Mouse (Mus musculus) olfactory bulb, adult 2 months (tissue): ENCODE data around the gene Olfr183. TPM values are rescaled to one million over a fixed set of nuclear protein-coding genes. Genes with fewer than 3 reads are reported as not detected.
"Not testable (repeated sequence)": the region's sequence is repeated elsewhere in the genome, so short reads cannot be mapped to it uniquely, and the experiment has no call there.

ENCODE experiments used
- H3K27ac ChIP-seq: fragments of 200-500 bp; 2 replicates; pipeline ENCODE4 v1.5.1; 2012; ENCODE audit warnings: low read depth, low read length; ENCODE audit not compliant: insufficient read depth
- H3K4me1 ChIP-seq: fragments of 200-500 bp; 2 replicates; pipeline ENCODE4 v1.6.1; 2012; ENCODE audit warnings: low read length; ENCODE audit not compliant: control insufficient read depth, insufficient read depth
- H3K4me3 ChIP-seq: fragments of 200-500 bp; 2 replicates; pipeline ENCODE4 v1.5.1; 2012; ENCODE audit warnings: mild to moderate bottlenecking, low read depth, low read length, moderate library complexity; ENCODE audit not compliant: insufficient read depth
- CTCF ChIP-seq: fragments of 200-500 bp; IDR thresholded peaks from 2 replicates; pipeline ENCODE4 v1.5.1; 2012; ENCODE audit warnings: low read depth, mild to moderate bottlenecking, low read length, moderate library complexity; ENCODE audit not compliant: insufficient read depth
- POLR2A ChIP-seq: fragments of 200-500 bp; IDR thresholded peaks from 2 replicates; pipeline ENCODE4 v1.6.1; 2012; ENCODE audit warnings: mild to moderate bottlenecking, low read depth, low read length, moderate library complexity; ENCODE audit not compliant: insufficient read depth
- WGBS: fragments of 180-500 bp; shearing (Covaris S2); methylation state at CpG from one replicate; pipeline ENCODE4 v1.1.7; 2018; 5-methylcytosine and 5-hydroxymethylcytosine counted together
- polyA plus RNA-seq: library from polyadenylated mRNA; stranded (reverse); fragments of >200 nt; gene quantifications from 2 replicates; pipeline ENCODE4 v1.2.4, GENCODE M21; 2012; ENCODE audit warnings: low replicate concordance; ENCODE audit not compliant: missing spikeins, insufficient read depth, insufficient read length

Gene Olfr183
- polyA plus RNA-seq = not detected in 2 replicates

DNA sequence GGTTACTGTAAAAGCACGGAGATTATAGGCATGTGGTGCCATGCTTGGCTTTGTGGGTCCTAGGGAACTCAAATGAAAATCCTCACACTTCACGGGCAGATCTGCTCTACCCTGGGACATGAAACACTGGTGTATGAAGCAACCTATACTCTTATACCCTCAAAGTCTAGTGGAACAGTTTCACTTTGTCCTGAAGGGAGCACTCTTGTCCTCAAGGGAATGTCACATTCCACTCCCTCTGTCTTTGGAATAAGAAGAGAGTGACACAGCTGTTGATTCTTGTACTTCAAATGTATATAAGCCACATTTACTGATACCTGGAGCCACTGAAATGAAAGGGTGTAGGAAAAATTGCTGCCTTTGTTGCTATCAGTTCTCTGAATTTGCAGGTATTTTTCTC lies at the start of gene Olfr183:
TSS of gene Olfr183 (plus strand) at position 301 of the 400 bp plus-strand sequence.
- H3K4me3 ChIP-seq = no peak within 1 kb of the TSS
- no peaks in the 10 kb centered on the region for H3K4me1 ChIP-seq
- 76% methylated on average over 2 of the region's 2 CpGs for WGBS
- no peak within 1 kb of the TSS for H3K27ac ChIP-seq
- TF ChIP-seq CTCF (no peak), POLR2A (no peak)

GRCm38 (mm10) chr16:59007146-59007545 lies 12.0 kb downstream of the Olfr183 start:
- no peak for TF ChIP-seq POLR2A
- Histone ChIP-seq H3K27ac (no peak overlapping the region), H3K4me1 (no peaks in the 10 kb centered on the region), H3K4me3 (no peak overlapping the region)

DNA sequence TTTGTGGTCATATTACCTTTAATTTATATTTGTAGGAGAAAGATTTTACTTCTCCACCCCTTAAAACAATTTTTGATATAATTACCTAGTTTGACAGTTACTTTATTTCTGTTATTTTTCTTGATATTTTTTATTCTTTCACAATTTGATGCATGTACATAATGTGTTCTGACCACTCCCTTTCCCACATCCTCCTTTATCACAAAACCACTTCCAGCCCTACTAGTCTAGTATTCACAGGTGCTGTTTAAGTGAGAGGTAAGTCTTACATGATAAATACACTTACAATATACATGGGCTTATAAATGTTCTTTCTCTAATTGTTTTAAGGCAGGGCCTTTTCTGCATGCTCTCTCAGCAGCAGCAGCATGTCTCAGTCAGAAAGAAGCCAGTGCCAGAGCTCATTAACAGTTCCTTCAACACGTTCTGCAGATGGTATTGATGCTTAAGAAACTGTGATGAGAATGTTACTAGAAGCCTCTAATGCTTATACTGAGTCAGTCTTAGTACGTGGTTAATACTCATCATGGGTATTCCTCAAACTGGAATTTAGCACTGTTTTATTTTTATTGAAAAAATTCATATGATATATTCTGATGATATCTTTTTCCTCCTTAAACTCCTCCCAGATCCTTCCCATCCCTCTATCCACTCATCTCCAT lies 18.3 kb downstream of the Olfr183 start:
- Histone ChIP-seq H3K27ac (no peak overlapping the region), H3K4me3 (no peak overlapping the region), H3K4me1 (no peaks in the 10 kb centered on the region)
- 65% methylated on average over 2 of the region's 2 CpGs for WGBS
- TF ChIP-seq CTCF = no peak
- no peak for TF ChIP-seq POLR2A

DNA sequence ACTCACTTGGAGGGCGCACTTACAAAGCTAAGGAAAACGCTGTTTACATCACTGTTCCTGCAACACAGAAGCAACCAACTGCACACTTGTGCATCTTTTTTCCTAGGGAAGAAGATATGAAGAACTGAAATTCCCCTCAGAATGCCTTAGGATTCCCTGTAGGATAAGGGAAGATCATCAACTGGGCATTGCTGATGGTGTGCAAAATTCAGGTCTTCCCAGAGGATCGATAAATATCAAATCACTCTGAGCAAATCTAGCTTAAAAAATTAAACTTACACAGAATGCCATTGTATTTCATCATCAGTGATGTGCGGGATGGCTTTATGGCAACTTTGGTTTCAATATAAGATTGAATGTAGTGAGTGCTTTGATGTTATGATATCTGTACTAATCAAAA lies 35.0 kb downstream of the Olfr183 start, which contains the start of gene Olfr186:
TSS of gene Olfr186 (minus strand) at position 101 of the 400 bp plus-strand sequence.
- H3K4me3 ChIP-seq = no peak within 1 kb of the TSS
- H3K4me1 ChIP-seq = no peaks in the 10 kb centered on the region
- TF ChIP-seq CTCF (no peak), POLR2A (no peak)
- H3K27ac ChIP-seq = no peak within 1 kb of the TSS
- 96% methylated on average over 4 of the region's 4 CpGs for WGBS

DNA sequence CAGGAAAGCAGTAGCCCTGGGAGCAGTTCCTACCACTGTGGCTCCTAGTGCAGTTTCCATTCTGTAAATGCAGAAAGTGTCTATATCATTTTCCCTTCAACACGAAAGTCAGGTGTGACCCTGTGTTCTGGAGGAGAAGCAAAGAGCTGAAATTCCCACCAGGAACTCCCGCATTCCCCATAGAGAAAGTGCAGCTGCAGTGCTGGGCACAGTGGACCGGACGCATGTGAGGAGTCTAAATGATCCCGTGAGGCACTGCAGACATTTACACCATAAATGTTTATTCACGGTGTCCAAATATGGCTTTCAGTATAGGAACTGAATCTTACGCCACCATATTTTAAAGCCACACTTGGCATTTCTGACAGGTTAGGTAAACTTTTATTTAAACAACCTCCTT lies 44.6 kb downstream of the Olfr183 start, which contains the start of gene Olfr187:
TSS of gene Olfr187 (minus strand) at position 58 of the 400 bp plus-strand sequence.
- H3K4me1 ChIP-seq = no peaks in the 10 kb centered on the region
- WGBS = 91% methylated on average over 7 of the region's 7 CpGs
- H3K27ac ChIP-seq = no peak within 1 kb of the TSS
- H3K4me3 ChIP-seq = no peak within 1 kb of the TSS
- TF ChIP-seq CTCF = no peak
- no peak for TF ChIP-seq POLR2A

- 85% methylated on average over 3 of the region's 3 CpGs for WGBS
- H3K4me3 ChIP-seq = no peak overlapping the region
- TF ChIP-seq CTCF = no peak
- TF ChIP-seq POLR2A = no peak
- H3K27ac ChIP-seq = no peak overlapping the region
- H3K4me1 ChIP-seq = no peaks in the 10 kb centered on the region
These were observed 50.7 kb downstream of the Olfr183 start for GRCm38 (mm10) chr16:59045835-59046234.

GRCm38 (mm10) chr16:59047579-59047978 lies 52.4 kb downstream of the Olfr183 start:
- 74% methylated on average over 4 of the region's 4 CpGs for WGBS
- Histone ChIP-seq H3K4me1 (no peaks in the 10 kb centered on the region), H3K27ac (no peak overlapping the region), H3K4me3 (no peak overlapping the region)
- TF ChIP-seq POLR2A = no peak
- TF ChIP-seq CTCF = no peak

DNA sequence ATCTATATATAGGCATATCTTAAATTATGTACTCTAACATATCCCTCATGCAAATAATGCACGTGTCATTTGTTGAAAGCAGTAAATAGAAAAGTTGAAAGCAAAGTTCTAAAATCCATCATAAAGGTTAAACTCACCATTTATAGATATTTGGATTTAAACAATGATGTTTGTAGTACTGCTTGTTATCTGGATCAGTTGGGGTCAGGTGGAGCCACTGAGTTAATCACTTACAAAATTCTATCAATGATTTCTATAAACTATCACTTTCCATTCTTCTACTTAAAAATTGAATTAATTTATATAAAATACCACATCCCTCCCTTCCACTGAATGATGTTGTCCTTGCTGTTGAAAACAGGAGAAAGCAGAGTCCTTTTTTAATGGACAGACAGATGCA lies 53.7 kb downstream of the Olfr183 start:
- Histone ChIP-seq H3K4me1 (no peaks in the 10 kb centered on the region), H3K27ac (no peak overlapping the region), H3K4me3 (no peak overlapping the region)
- 80% methylated on average over 1 of the region's 1 CpGs for WGBS
- TF ChIP-seq POLR2A (no peak), CTCF (no peak)

GRCm38 (mm10) chr16:59049286-59049685 lies 54.1 kb downstream of the Olfr183 start:
- WGBS = 98% methylated on average over 2 of the region's 2 CpGs
- H3K4me3 ChIP-seq, H3K27ac ChIP-seq, H3K4me1 ChIP-seq: not testable (repeated sequence)

Other genes with a start within 250 kb of the Olfr183 start
- not detected in 2 replicates for gene Olfr172, start 232.2 kb upstream of the Olfr183 start, polyA plus RNA-seq
- gene Olfr173, start 195.1 kb upstream of the Olfr183 start, polyA plus RNA-seq = not detected in 2 replicates
- gene Olfr175-ps1, start 168.6 kb upstream of the Olfr183 start, polyA plus RNA-seq = not detected in 2 replicates
- gene Olfr177, start 120.6 kb upstream of the Olfr183 start, polyA plus RNA-seq = not detected in 2 replicates
- gene Olfr178, start 103.3 kb upstream of the Olfr183 start, polyA plus RNA-seq = not detected in 2 replicates
- not detected in 2 replicates for gene Olfr181, start 66.6 kb upstream of the Olfr183 start, polyA plus RNA-seq
- gene Olfr180, start 66.0 kb upstream of the Olfr183 start, polyA plus RNA-seq = not detected in 2 replicates
- gene Olfr186, start 34.9 kb downstream of the Olfr183 start, polyA plus RNA-seq = not detected in 2 replicates
- gene Olfr187, start 44.4 kb downstream of the Olfr183 start, polyA plus RNA-seq = not detected in 2 replicates
- not detected in 2 replicates for gene Olfr190, start 82.6 kb downstream of the Olfr183 start, polyA plus RNA-seq
- not detected in 2 replicates for gene Olfr191, start 94.5 kb downstream of the Olfr183 start, polyA plus RNA-seq
- not detected in 2 replicates for gene Olfr193, start 116.5 kb downstream of the Olfr183 start, polyA plus RNA-seq
- not detected in 2 replicates for gene Olfr194, start 125.7 kb downstream of the Olfr183 start, polyA plus RNA-seq
- not detected in 2 replicates for gene Olfr195, start 151.7 kb downstream of the Olfr183 start, polyA plus RNA-seq
- gene Olfr196, start 175.1 kb downstream of the Olfr183 start, polyA plus RNA-seq = not detected in 2 replicates
- not detected in 2 replicates for gene Olfr198, start 208.2 kb downstream of the Olfr183 start, polyA plus RNA-seq
- not detected in 2 replicates for gene Olfr199, start 224.4 kb downstream of the Olfr183 start, polyA plus RNA-seq